Mouse (Mus musculus): ENCODE data around the gene Trpv2.

Trpv2 gene

GRCm38 (mm10) chr11:62630225-62630821 lies 56.0 kb downstream of the Trpv2 start:
- no peak for DNase-seq (ENCODE audit: low read depth)

- DNase-seq (ENCODE audit: low read depth), result no peak
Measured at GRCm38 (mm10) chr11:62631138-62631537, 56.9 kb downstream of the Trpv2 start.

- no peak for DNase-seq (ENCODE audit: low read depth)
Measured at GRCm38 (mm10) chr11:62635406-62635805, 61.1 kb downstream of the Trpv2 start.

- DNase-seq (ENCODE audit: low read depth), result no peak
Measured at GRCm38 (mm10) chr11:62636105-62636839, 62.0 kb downstream of the Trpv2 start.

GRCm38 (mm10) chr11:62636840-62637221 lies 62.5 kb downstream of the Trpv2 start:
- no peak for DNase-seq (ENCODE audit: low read depth)

- no peak for DNase-seq (ENCODE audit: low read depth)
Measured at GRCm38 (mm10) chr11:62637401-62637800, 63.1 kb downstream of the Trpv2 start.

GRCm38 (mm10) chr11:62637806-62638205 lies 63.5 kb downstream of the Trpv2 start:
- DNase-seq (ENCODE audit: low read depth), result no peak

GRCm38 (mm10) chr11:62638402-62638801 lies 64.1 kb downstream of the Trpv2 start:
- DNase-seq (ENCODE audit: low read depth), result no peak

GRCm38 (mm10) chr11:62640378-62640777 lies 66.1 kb downstream of the Trpv2 start:
- DNase-seq (ENCODE audit: low read depth), result no peak

- DNase-seq (ENCODE audit: low read depth), result no peak
Measured at GRCm38 (mm10) chr11:62642023-62642844, 67.9 kb downstream of the Trpv2 start.

GRCm38 (mm10) chr11:62643011-62643631 lies 68.8 kb downstream of the Trpv2 start:
- no peak for DNase-seq (ENCODE audit: low read depth)

GRCm38 (mm10) chr11:62643681-62644363 lies 69.5 kb downstream of the Trpv2 start:
- no peak for DNase-seq (ENCODE audit: low read depth)

GRCm38 (mm10) chr11:62644602-62645336 lies 70.5 kb downstream of the Trpv2 start:
- no peak for DNase-seq (ENCODE audit: low read depth)

- DNase-seq (ENCODE audit: low read depth), result no peak
Measured at GRCm38 (mm10) chr11:62645337-62645675, 71.0 kb downstream of the Trpv2 start.

GRCm38 (mm10) chr11:62645732-62646494 lies 71.6 kb downstream of the Trpv2 start:
- DNase-seq (ENCODE audit: low read depth), result no peak

- no peak for DNase-seq (ENCODE audit: low read depth)
Measured at GRCm38 (mm10) chr11:62646495-62646843, 72.2 kb downstream of the Trpv2 start.

- no peak for DNase-seq (ENCODE audit: low read depth)
Measured at GRCm38 (mm10) chr11:62646958-62647515, 72.8 kb downstream of the Trpv2 start.

- no peak for DNase-seq (ENCODE audit: low read depth)
Measured at GRCm38 (mm10) chr11:62647661-62648590, 73.6 kb downstream of the Trpv2 start, which contains the start of gene Lrrc75a. Gene Lrrc75a, minus strand, starts transcription at chr11:62648523.

All from c-Kit-positive CD71-positive TER-119-negative erythroid progenitor cells, embryonic 14.5 days (primary cell).